Mouse (Mus musculus): ENCODE data around the gene Irf2. TPM values are rescaled to one million over a fixed set of nuclear protein-coding genes. Genes with fewer than 3 reads are reported as not detected.

Irf2 gene
- polyA plus RNA-seq, 1 experiment from 2014 or later = 43.3 TPM

- no peaks in the 10 kb centered on the region for H3K9me3 ChIP-seq (ENCODE audit: control insufficient read depth)
- ATAC-seq = no peak
- peaks cover 5% of the 10 kb centered on the region; the same call in 1 of the 2 replicates for H3K4me1 ChIP-seq (replicated peaks; ENCODE audit: control insufficient read depth, insufficient read depth, low read length)
- 34% methylated on average over 6 of the region's 6 CpGs for WGBS
- no peaks in the 10 kb centered on the region for H3K36me3 ChIP-seq (ENCODE audit: control insufficient read depth, insufficient read depth)
- H3K4me3 ChIP-seq (ENCODE audit: low read depth, low read length) = no peak overlapping the region
- peak overlapping the region; percentile 40; the same call in 1 of the 2 replicates for H3K4me2 ChIP-seq (replicated peaks; ENCODE audit: low read depth)
- no peaks in the 10 kb centered on the region for H3K27me3 ChIP-seq (replicated peaks; ENCODE audit: control insufficient read depth, insufficient read depth, low read length)
- no peak overlapping the region; the same call in 1 of the 2 replicates for H3K27ac ChIP-seq (ENCODE audit: low read depth, low read length)
- H3K9ac ChIP-seq (ENCODE audit: low read depth, low read length) = no peak overlapping the region
- no peak for TF ChIP-seq CTCF (IDR thresholded peaks at IDR 0.05; ENCODE audit: low read depth)
Observed at GRCm38 (mm10) chr8:46713844-46714243, 25.7 kb upstream of the Irf2 start.

DNA sequence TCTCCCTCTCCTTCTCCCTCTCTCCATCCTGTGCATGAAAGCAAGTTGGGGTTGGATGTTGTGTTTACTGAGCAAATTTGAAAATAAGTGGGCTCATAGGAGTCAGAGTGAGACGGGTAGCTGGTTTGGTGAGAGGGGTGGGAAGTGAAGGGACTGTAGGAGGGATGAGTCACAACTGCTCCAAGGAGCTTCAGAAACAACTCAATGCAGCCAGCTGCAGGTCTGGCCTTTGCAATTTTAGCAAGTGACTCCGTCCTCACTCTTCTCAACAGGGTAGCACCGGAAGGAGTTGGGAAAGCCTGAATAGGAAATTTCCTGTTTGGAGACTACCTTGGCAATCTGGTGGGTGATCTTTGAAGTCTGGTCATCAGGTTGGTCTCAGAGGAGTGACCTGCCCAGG, 25.1 kb upstream of the Irf2 start:
- no peaks in the 10 kb centered on the region for H3K36me3 ChIP-seq (ENCODE audit: control insufficient read depth, insufficient read depth)
- H3K4me1 ChIP-seq (replicated peaks; ENCODE audit: control insufficient read depth, insufficient read depth, low read length) = peaks cover 5% of the 10 kb centered on the region; the same call in 1 of the 2 replicates
- no peaks in the 10 kb centered on the region for H3K9me3 ChIP-seq (ENCODE audit: control insufficient read depth)
- ATAC-seq = no peak
- H3K9ac ChIP-seq (ENCODE audit: low read depth, low read length) = no peak overlapping the region
- 68% methylated on average over 3 of the region's 3 CpGs for WGBS
- no peak overlapping the region for H3K4me2 ChIP-seq (replicated peaks; ENCODE audit: low read depth)
- no peak overlapping the region for H3K4me3 ChIP-seq (ENCODE audit: low read depth, low read length)
- TF ChIP-seq CTCF (IDR thresholded peaks at IDR 0.05; ENCODE audit: low read depth) = no peak
- no peaks in the 10 kb centered on the region for H3K27me3 ChIP-seq (replicated peaks; ENCODE audit: control insufficient read depth, insufficient read depth, low read length)
- H3K27ac ChIP-seq (ENCODE audit: low read depth, low read length) = no peak overlapping the region

GRCm38 (mm10) chr8:46716477-46716876, 23.1 kb upstream of the Irf2 start:
- 38% methylated on average over 11 of the region's 11 CpGs for WGBS
- ATAC-seq = no peak
- no peak overlapping the region for H3K4me2 ChIP-seq (replicated peaks; ENCODE audit: low read depth)

DNA sequence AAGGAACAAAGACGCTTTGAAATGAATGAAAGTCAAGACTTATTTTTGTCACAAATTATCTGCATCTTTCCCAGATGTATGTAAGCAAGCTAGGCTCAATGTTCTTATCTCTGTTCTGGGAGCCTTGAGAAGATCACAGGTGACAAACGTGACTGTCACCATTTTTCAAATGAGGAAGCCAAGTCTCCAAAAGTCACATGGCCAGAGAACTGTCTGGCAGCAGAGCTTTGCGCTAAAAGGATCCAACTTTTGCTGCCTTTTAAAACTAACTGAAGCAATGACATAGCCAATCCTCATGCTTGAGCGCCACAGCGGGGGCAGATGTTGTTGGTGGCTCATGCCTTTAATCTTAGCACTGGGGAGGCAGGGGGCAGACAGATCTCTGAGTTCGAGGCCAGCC, 22.4 kb upstream of the Irf2 start:
- Histone ChIP-seq H3K9ac (ENCODE audit: low read depth, low read length) (no peak overlapping the region), H3K9me3 (ENCODE audit: control insufficient read depth) (no peaks in the 10 kb centered on the region), H3K27me3 (replicated peaks; ENCODE audit: control insufficient read depth, insufficient read depth, low read length) (no peaks in the 10 kb centered on the region), H3K27ac (ENCODE audit: low read depth, low read length) (no peak overlapping the region), H3K4me3 (ENCODE audit: low read depth, low read length) (no peak overlapping the region), H3K4me1 (replicated peaks; ENCODE audit: control insufficient read depth, insufficient read depth, low read length) (peaks cover 5% of the 10 kb centered on the region; the same call in 1 of the 2 replicates), H3K36me3 (ENCODE audit: control insufficient read depth, insufficient read depth) (no peaks in the 10 kb centered on the region), H3K4me2 (replicated peaks; ENCODE audit: low read depth) (no peak overlapping the region)
- ATAC-seq = no peak
- 75% methylated on average over 6 of the region's 6 CpGs for WGBS
- no peak for TF ChIP-seq CTCF (IDR thresholded peaks at IDR 0.05; ENCODE audit: low read depth)

More at GRCm38 (mm10) chr8:46716477-46716876, 23.1 kb upstream of the Irf2 start:
- no peak overlapping the region for H3K4me3 ChIP-seq (ENCODE audit: low read depth, low read length)
- H3K27me3 ChIP-seq (replicated peaks; ENCODE audit: control insufficient read depth, insufficient read depth, low read length) = no peaks in the 10 kb centered on the region
- TF ChIP-seq CTCF (IDR thresholded peaks at IDR 0.05; ENCODE audit: low read depth) = no peak
- no peaks in the 10 kb centered on the region for H3K36me3 ChIP-seq (ENCODE audit: control insufficient read depth, insufficient read depth)
- no peak overlapping the region for H3K9ac ChIP-seq (ENCODE audit: low read depth, low read length)
- no peaks in the 10 kb centered on the region for H3K9me3 ChIP-seq (ENCODE audit: control insufficient read depth)
- no peak overlapping the region for H3K27ac ChIP-seq (ENCODE audit: low read depth, low read length)
- H3K4me1 ChIP-seq (replicated peaks; ENCODE audit: control insufficient read depth, insufficient read depth, low read length) = peaks cover 5% of the 10 kb centered on the region; the same call in 1 of the 2 replicates

GRCm38 (mm10) chr8:46718301-46718700, 21.2 kb upstream of the Irf2 start:
- no peak overlapping the region for H3K27ac ChIP-seq (ENCODE audit: low read depth, low read length)
- peaks cover 6% of the 10 kb centered on the region; the same call in 1 of the 2 replicates for H3K4me1 ChIP-seq (replicated peaks; ENCODE audit: control insufficient read depth, insufficient read depth, low read length)
- H3K4me2 ChIP-seq (replicated peaks; ENCODE audit: low read depth) = no peak overlapping the region
- no peaks in the 10 kb centered on the region for H3K36me3 ChIP-seq (ENCODE audit: control insufficient read depth, insufficient read depth)
- H3K9ac ChIP-seq (ENCODE audit: low read depth, low read length) = no peak overlapping the region
- no peaks in the 10 kb centered on the region for H3K9me3 ChIP-seq (ENCODE audit: control insufficient read depth)
- no peak for TF ChIP-seq CTCF (IDR thresholded peaks at IDR 0.05; ENCODE audit: low read depth)
- no peak overlapping the region for H3K4me3 ChIP-seq (ENCODE audit: low read depth, low read length)
- WGBS = 86% methylated on average over 8 of the region's 8 CpGs
- ATAC-seq = no peak
- no peaks in the 10 kb centered on the region for H3K27me3 ChIP-seq (replicated peaks; ENCODE audit: control insufficient read depth, insufficient read depth, low read length)

DNA sequence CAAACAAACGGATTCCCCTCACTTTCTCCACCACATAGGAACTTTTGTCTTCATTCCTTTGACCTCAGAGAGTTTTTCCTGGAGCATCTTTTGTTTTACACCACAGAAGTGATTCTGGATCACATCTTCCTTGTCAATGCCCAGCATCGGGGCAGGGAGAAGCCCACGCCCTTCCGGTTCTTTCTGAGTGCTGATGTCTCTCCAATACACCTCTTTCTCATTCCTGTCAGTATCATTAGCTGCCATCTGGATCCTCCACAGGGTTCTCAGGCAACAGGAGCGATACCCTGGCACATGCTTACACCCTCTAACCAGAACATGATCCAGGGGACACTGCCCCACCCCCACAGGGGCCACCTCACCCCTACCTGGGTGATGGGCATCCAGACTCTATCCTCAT, 20.8 kb upstream of the Irf2 start:
- no peak overlapping the region for H3K4me2 ChIP-seq (replicated peaks; ENCODE audit: low read depth)
- 81% methylated on average over 5 of the region's 5 CpGs for WGBS
- H3K9me3 ChIP-seq (ENCODE audit: control insufficient read depth) = no peaks in the 10 kb centered on the region
- H3K4me1 ChIP-seq (replicated peaks; ENCODE audit: control insufficient read depth, insufficient read depth, low read length) = peaks cover 4% of the 10 kb centered on the region; the same call in 1 of the 2 replicates
- TF ChIP-seq CTCF (IDR thresholded peaks at IDR 0.05; ENCODE audit: low read depth) = no peak
- H3K4me3 ChIP-seq (ENCODE audit: low read depth, low read length) = no peak overlapping the region
- no peak overlapping the region for H3K9ac ChIP-seq (ENCODE audit: low read depth, low read length)
- ATAC-seq = no peak
- H3K27ac ChIP-seq (ENCODE audit: low read depth, low read length) = no peak overlapping the region
- H3K27me3 ChIP-seq (replicated peaks; ENCODE audit: control insufficient read depth, insufficient read depth, low read length) = no peaks in the 10 kb centered on the region
- no peaks in the 10 kb centered on the region for H3K36me3 ChIP-seq (ENCODE audit: control insufficient read depth, insufficient read depth)

DNA sequence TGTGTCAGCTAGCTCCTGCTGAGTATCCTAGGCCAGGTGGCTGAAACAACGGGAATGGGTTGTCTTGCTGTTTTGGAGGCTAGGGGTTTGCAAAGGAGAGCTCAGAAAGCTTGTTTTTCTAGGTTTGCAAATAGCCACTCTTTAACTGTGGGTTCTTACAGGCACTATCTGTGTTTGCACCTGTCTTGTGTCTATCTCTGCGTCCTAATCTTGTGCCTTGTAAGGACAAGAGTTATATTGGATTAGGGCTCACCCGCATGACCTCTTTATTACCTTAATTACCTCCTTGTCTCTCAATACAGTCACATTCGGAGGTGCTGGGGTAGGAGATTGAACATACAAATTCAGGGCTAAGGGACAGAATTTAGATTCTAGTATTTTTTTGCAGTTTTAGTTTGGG, 18.9 kb upstream of the Irf2 start:
- Histone ChIP-seq H3K4me2 (replicated peaks; ENCODE audit: low read depth) (no peak overlapping the region), H3K27me3 (replicated peaks; ENCODE audit: control insufficient read depth, insufficient read depth, low read length) (no peaks in the 10 kb centered on the region), H3K27ac (ENCODE audit: low read depth, low read length) (no peak overlapping the region), H3K4me3 (ENCODE audit: low read depth, low read length) (no peak overlapping the region), H3K36me3 (ENCODE audit: control insufficient read depth, insufficient read depth) (no peaks in the 10 kb centered on the region), H3K9ac (ENCODE audit: low read depth, low read length) (no peak overlapping the region), H3K9me3 (ENCODE audit: control insufficient read depth) (no peaks in the 10 kb centered on the region), H3K4me1 (replicated peaks; ENCODE audit: control insufficient read depth, insufficient read depth, low read length) (0 out of 2 replicates have a peak, but pooled peaks cover 2% of the 10 kb centered on the region)
- ATAC-seq = no peak
- WGBS = 28% methylated on average over 4 of the region's 4 CpGs
- no peak for TF ChIP-seq CTCF (IDR thresholded peaks at IDR 0.05; ENCODE audit: low read depth)
